Mouse (Mus musculus) heart, postnatal 36 days (tissue): ENCODE results near the gene Hist2h2aa1. TPM values are rescaled to one million over a fixed set of nuclear protein-coding genes. Genes with fewer than 3 reads are reported as not detected.
"Not testable (repeated sequence)": the region's sequence is repeated elsewhere in the genome, so short reads cannot be mapped to it uniquely, and the experiment has no call there.

Source experiments
- DNase-seq, 2 experiments: peaks; one replicate each; pipeline ENCODE4 v3.0.0; 2021 to 2022
- intact Hi-C: fragments of 180-260 bp; cut with DNase I; formaldehyde crosslinking; loops from one replicate; pipeline ENCODE4 v1.15.1; 2025
- total RNA-seq, 2 experiments: library from RNA; stranded (reverse); gene quantifications; 2 replicates each; pipeline ENCODE4 v1.2.3; 2021

The Hist2h2aa1 gene
- total RNA-seq, 2 experiments from 2014 or later = 6.4 to 16.6 TPM

DNA sequence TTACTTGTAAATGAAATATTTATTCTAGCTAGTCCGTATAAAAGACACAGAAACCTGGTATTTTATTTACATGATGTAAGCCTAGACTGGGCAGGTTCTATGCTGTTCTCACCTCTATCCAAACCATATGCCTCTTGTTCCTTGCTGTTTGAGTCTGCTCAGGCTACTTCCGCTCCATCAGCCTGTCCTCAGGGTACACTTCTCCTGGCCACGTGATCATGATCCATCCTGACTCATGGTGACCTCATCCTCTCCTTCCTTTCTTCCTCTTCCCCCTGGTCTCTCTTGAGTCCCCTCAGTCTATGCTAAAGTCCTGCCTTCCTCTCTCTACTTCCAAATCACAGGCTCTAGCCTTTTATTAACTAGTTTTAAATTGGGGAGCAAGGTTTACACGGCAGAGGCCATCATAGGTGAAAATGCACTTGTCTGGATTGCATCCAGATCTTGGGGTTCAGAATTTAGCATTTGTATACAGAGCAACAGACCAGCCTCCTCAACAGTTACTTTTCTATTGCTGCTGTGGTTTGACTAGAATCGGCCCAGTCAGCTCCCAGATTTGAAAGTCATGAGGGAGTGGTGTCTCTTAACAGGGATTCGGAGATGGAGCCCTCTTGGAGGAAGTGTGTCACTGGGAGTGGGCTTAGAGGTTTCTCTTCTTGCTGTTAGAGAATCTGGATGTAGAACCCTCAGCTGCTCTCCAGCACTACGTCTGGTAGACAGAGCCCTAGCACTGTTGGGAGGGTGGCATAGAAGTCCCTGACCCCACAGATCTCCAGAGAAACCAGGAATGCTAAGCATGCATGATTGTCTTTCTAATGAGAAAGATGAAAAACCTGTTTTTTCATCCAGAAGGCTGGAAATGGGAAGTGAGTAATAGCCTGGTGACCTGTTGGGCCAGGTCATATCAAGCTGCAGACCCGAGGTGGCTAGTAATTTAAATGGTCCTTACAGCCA, 18.3 kb upstream of the Hist2h2aa1 start:
- DNase-seq = peak in 1 of 2 experiments; percentile 18
- intact Hi-C loops = no loop called here

DNA sequence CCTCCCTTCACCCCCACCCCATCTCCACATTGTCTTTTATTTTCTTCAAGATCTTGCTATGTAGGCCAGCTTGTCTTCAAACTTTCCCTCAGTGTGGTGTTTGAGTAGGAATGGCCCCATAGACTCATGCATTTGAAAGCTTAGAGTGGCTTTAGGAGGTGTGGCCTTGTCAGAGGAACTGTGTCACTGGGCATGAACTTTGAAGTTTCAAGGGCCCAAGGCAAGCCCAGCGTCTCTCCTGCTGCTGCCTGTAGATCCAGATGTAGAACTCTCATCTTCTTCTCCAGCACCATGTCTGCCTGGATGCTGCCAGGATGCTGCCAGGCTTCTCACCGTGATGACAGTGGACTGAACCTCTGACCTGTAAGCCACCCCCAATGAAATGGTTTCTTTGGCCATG, 16.5 kb upstream of the Hist2h2aa1 start:
- intact Hi-C loops = no loop called here
- no peak for DNase-seq

DNA sequence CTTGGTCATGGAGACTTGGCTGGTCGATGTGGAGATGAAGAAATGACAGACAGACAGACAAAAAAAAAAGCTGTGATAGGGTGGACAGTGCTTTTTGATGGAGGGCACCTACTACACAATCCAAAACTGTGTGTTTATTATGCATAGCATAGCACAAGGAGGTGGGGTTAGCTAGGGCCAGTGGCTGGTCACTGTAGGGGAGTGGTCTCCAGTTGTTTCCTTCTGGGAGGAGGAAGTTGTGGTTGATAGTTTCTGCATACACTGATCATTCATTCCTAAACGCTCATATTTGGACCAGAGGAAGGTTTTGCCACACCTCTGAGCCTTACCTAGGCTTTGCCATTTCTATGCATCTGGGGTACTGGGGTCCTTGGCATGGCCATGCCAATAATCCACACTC, 14.9 kb upstream of the Hist2h2aa1 start:
- no peak for DNase-seq
- intact Hi-C loops = no loop called here

DNA sequence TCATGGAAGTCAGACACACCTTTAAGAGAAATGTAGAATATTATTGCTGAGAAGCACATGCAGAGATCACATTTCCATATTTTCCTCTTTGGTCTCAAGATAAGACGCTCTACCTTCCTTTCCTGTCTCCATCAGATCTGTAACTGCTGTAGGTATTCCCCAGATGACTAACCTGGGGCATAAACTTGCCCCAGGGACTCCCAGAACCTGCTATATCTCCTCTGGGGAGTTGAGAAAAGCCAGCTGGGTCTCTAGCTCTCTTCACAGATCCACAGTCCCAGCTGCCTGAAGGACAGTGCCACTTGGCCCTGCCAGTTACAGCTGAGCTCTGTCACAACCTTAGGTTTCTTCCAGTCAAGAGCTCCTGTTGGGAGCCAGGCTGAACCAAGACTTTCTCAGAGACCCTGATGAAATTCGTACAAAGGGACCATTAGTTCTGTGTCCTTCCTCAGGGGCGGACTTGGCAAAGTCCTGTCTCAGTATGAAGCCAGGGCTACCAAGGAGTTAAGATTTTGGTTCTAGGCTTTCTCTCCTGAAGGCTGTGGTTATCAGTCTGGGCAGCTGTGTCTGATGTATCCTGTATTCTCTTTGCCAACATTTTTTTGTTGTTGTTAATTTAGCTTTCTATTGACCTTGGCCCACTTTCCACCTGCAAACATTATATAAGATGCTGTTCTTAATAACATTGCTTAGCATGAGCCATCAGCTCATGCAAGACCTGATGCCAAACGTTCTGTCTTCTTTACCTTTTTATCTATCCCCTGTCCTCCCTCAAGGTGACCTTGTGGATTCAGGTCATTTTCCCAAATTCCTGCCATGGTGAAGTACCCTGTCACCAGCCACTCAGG, 14.2 kb upstream of the Hist2h2aa1 start:
- intact Hi-C loops = no loop called here
- DNase-seq = no peak

- intact Hi-C loops = no loop called here
- no peak for DNase-seq
These were observed 13.6 kb upstream of the Hist2h2aa1 start for GRCm38 (mm10) chr3:96231758-96232120.

DNA sequence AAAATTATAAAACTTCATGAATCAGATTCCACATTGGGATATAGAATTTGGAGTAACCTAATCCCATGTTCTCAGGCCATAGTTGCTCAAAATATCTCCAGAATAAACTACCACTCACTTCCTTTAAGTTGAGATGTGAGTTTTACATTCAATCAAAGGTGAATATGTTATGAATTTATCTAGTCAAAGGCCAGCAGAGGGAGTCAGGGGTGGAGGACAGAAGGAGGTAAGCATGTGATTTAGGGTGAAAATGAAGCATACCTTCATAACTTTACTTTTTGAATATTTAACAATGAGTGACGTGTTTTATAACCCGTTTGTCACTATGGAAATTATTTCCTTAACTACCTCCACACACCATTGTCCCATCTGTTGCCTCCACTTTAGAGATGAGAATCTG, 10.4 kb upstream of the Hist2h2aa1 start:
- intact Hi-C loops = no loop called here
- no peak for DNase-seq

GRCm38 (mm10) chr3:96235836-96236235, 9.5 kb upstream of the Hist2h2aa1 start:
- intact Hi-C loops = loop anchor here (2.0 kb wide), 1 partner anchor 15 kb away; the partner anchor contains the start of genes Hist2h2ac and Hist2h2be
- DNase-seq = no peak

DNA sequence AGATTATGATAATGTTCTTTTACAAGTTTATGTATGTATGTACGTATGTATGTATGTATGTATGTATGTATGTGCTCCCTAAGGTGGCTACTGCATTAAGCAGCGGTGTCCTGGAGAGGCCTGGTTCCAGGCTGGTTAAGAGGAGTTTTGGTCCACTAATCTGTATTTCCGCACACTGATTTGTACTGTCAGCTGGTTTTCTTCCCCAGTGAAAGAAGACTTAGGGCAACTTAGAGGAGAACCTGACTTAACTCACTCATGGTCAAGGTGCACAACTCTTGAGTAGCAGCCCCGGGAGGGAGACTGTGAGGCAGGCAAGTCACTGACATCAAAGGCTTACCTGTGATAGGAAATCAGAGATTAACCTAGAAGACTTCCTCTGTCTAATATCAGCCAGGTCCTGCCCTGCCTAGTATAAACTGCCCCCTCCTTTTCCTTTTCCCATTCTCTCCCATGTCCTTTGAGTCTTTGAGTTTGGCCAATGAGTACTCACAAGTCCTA, 8.4 kb upstream of the Hist2h2aa1 start:
- no peak for DNase-seq
- intact Hi-C loops = loop anchor here (2.0 kb wide), 1 partner anchor 16 kb away; the partner anchor contains the start of genes Hist2h2ac and Hist2h2be

GRCm38 (mm10) chr3:96237335-96237903, 7.9 kb upstream of the Hist2h2aa1 start:
- intact Hi-C loops = loop anchor here (2.0 kb wide), 1 partner anchor 17 kb away; the partner anchor contains the start of genes Hist2h2ac and Hist2h2be
- DNase-seq = no peak

DNA sequence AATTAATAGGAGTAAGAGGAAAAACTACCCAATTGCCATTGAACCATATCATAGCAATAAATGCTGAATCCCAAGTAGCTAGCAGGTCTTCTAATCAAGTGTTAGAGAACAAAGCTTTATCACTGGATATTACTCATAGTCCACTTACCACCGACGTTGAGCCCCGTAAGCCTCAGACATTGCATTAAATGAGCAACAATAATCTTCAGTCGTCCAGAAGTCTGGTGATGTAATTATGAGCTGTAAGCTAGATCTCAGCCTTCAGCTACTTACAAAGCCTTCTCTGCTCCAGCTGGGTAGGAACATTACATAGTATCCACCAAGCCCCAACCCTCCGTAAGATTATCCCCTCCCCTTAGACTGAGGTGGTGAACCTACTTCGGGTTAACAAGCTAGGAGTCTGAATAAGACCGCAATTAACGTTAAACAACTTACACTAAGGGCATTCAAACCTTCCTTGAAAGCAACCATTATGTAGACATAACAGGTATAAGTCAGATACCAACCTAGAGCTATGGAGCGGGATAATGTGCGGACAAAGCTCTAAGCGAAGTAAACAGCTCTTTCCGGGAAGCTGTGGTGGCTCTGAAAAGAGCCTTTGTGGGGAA, 7.3 kb upstream of the Hist2h2aa1 start:
- intact Hi-C loops = loop anchor here (2.0 kb wide), 1 partner anchor 17 kb away; the partner anchor contains the start of genes Hist2h2ac and Hist2h2be
- DNase-seq = no peak

GRCm38 (mm10) chr3:96238954-96239793, 6.1 kb upstream of the Hist2h2aa1 start, which contains the start of gene Hist2h3c2:
Hist2h3c2 (minus strand) TSS chr3:96239127.
- DNase-seq = peak; percentile 32 to 66
- intact Hi-C loops = not testable (repeated sequence)

GRCm38 (mm10) chr3:96239949-96240798, 5.1 kb upstream of the Hist2h2aa1 start, which contains the start of gene Hist2h2aa2:
Hist2h2aa2 (minus strand) TSS chr3:96240276.
- intact Hi-C loops = not testable (repeated sequence)
- peak; percentile 96 for DNase-seq

GRCm38 (mm10) chr3:96240799-96241197, 4.5 kb upstream of the Hist2h2aa1 start:
- DNase-seq = no peak
- intact Hi-C loops = no loop called here

DNA sequence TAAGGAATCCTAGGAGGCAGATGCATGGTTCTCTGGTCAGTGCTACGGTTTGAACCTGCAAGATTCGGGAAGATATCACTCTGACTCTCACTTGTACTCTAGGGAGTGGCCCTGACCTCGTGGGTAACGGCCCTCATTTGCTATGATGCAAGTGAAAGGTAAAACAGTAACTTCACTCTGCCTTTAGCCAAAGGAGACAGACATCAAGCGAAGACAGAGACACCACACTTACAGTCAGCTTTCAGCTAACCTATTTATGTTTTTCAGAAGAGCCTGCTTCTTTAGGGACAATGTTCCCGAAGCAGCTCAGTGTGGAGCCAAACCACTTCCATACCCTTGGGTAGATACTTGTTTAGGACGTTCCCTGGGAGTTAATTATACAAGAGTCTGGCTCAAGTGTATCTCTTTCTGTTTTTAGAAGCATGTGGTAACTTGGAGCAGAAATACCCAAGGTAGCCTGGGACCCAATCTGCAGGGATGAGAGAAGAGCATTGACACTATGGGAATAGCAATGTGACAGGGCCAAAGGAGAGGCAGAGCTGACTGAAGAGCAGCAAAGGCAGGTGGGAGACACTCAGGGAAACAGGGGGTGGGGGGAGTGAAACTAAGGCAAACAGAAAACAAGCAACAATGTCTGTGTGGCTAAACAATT, 1.2 kb upstream of the Hist2h2aa1 start:
- peak in 1 of 2 experiments; percentile 18 for DNase-seq
- intact Hi-C loops = loop anchor here (2.0 kb wide), 1 partner anchor 19 kb away; the partner anchor contains the start of gene Hist2h4

- DNase-seq, intact Hi-C loops: not testable (repeated sequence)
These were observed 721 bp downstream of the Hist2h2aa1 start for GRCm38 (mm10) chr3:96246018-96246417.

GRCm38 (mm10) chr3:96246427-96246856, 1.1 kb downstream of the Hist2h2aa1 start, which contains the start of gene Hist2h3c1:
Hist2h3c1 (plus strand) TSS chr3:96246685.
- intact Hi-C loops, DNase-seq: not testable (repeated sequence)
